Comparison of ENCODE assay signal across 28 mouse cellular contexts in the genomic region with DNA sequence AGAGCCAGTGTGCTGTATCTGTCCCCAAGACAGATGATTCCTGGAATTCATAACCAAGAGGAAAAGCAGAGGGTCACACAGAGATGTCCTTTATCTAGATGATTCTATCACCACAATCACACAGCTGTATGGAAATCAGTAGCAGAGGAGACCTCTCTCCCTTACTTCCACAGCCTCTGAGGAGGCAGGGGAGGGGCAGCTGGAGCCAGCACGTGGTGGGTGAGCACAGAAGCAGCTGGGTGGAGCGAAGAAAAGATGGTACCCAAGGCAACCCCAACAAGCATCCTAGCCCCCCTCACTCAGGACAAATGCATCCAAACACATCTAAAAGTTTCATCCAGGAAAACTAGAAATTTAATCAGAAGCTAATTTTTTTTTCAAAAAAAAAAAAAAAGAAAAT.
DNase-seq lines count a peak whose midpoint lies in the region; ATAC-seq and TF ChIP-seq lines count a peak whose summit lies in the region.
"Had no signal": no experiment of that assay in that cellular context is flagged by ENCODE, and none has a peak within 500 bp of the region (broad histone marks: within the 10 kb centered on the region; RNA-seq: fewer than 3 reads in every experiment).

No protein-coding gene starts in this region.

- no peak for TF ChIP-seq POLR2A in brain, embryonic 14.5 days (IDR thresholded peaks at IDR 0.05; ENCODE audit: borderline replicate concordance, extremely low read depth, insufficient read depth, insufficient read length, poor library complexity, severe bottlenecking)

- H3K27ac ChIP-seq in forebrain, embryonic 14.5 days (ENCODE audit: low read depth, low read length) = no peak overlapping the region
- H3K27ac ChIP-seq in forebrain, embryonic 15.5 days (replicated peaks) = no peak overlapping the region
- no peak overlapping the region for H3K27ac ChIP-seq in midbrain, embryonic 12.5 days (replicated peaks)
- H3K27ac ChIP-seq in midbrain, embryonic 15.5 days = no peak overlapping the region
- H3K27ac ChIP-seq in forebrain, embryonic 16.5 days (ENCODE audit: low read length) = no peak overlapping the region
- H3K27ac ChIP-seq: embryonic facial prominence, embryonic 10.5 days; embryonic facial prominence, embryonic 13.5 days; heart, embryonic 15.5 days; hindbrain, embryonic 12.5 days; intestine, embryonic 15.5 days had no signal

- DNase-seq in forebrain, embryonic 14.5 days (ENCODE audit: low spot score) = no peak
- peak; percentile 39 for DNase-seq in brain, embryonic 14.5 days (ENCODE audit: low read depth)
- no peak for DNase-seq in frontal cortex, postnatal 10 days (ENCODE audit: low spot score in 2 of 2)
- DNase-seq: adrenal gland, adult 2 months; adrenal gland, postnatal 14 days; cerebellum, adult 11-12 months; cerebellum, adult 8-10 months; cerebellum, postnatal 10 days; cerebellum, postnatal 36 days; embryo, embryonic 11 days; gastrocnemius, postnatal 25 days; heart, adult 18-20 months; heart, postnatal 14 days; heart, postnatal 4 days; kidney, adult 11 months had no signal

- no peak overlapping the region for H3K9ac ChIP-seq in forebrain, embryonic 14.5 days (ENCODE audit: low read length)
- H3K9ac ChIP-seq in forebrain, embryonic 15.5 days (replicated peaks) = no peak overlapping the region
- no peak overlapping the region for H3K9ac ChIP-seq in midbrain, embryonic 12.5 days (replicated peaks)
- no peak overlapping the region for H3K9ac ChIP-seq in midbrain, embryonic 15.5 days
- no peak overlapping the region for H3K9ac ChIP-seq in forebrain, embryonic 16.5 days (replicated peaks; ENCODE audit: low read depth, low read length)
- H3K9ac ChIP-seq: embryonic facial prominence, embryonic 13.5 days; heart, embryonic 12.5 days; heart, embryonic 15.5 days; hindbrain, embryonic 12.5 days; intestine, embryonic 15.5 days had no signal

- H3K27me3 ChIP-seq in forebrain, embryonic 14.5 days (replicated peaks; ENCODE audit: control insufficient read depth, insufficient read depth, low read length) = no peaks in the 10 kb centered on the region
- no peaks in the 10 kb centered on the region for H3K27me3 ChIP-seq in forebrain, embryonic 15.5 days
- no peaks in the 10 kb centered on the region for H3K27me3 ChIP-seq in midbrain, embryonic 12.5 days
- H3K27me3 ChIP-seq in midbrain, embryonic 15.5 days (replicated peaks) = no peaks in the 10 kb centered on the region
- no peaks in the 10 kb centered on the region for H3K27me3 ChIP-seq in forebrain, embryonic 16.5 days (replicated peaks; ENCODE audit: control insufficient read depth, insufficient read depth, low read length)
- H3K27me3 ChIP-seq: embryonic facial prominence, embryonic 13.5 days; heart, embryonic 12.5 days; heart, embryonic 15.5 days; hindbrain, embryonic 12.5 days; intestine, embryonic 15.5 days had no signal

- no peak for TF ChIP-seq CTCF in brain, embryonic 14.5 days (IDR thresholded peaks at IDR 0.05; ENCODE audit: borderline replicate concordance, extremely low read depth, insufficient read depth, insufficient read length)

- no peaks in the 10 kb centered on the region for H3K9me3 ChIP-seq in forebrain, embryonic 14.5 days (replicated peaks; ENCODE audit: control insufficient read depth, low read length)
- no peaks in the 10 kb centered on the region for H3K9me3 ChIP-seq in forebrain, embryonic 15.5 days
- no peaks in the 10 kb centered on the region for H3K9me3 ChIP-seq in midbrain, embryonic 12.5 days
- no peaks in the 10 kb centered on the region for H3K9me3 ChIP-seq in midbrain, embryonic 15.5 days
- H3K9me3 ChIP-seq in forebrain, embryonic 16.5 days (ENCODE audit: control insufficient read depth, low read length) = no peaks in the 10 kb centered on the region
- H3K9me3 ChIP-seq: embryonic facial prominence, embryonic 10.5 days; embryonic facial prominence, embryonic 13.5 days; heart, embryonic 12.5 days; heart, embryonic 15.5 days; hindbrain, embryonic 12.5 days; intestine, embryonic 15.5 days had no signal

- no peaks in the 10 kb centered on the region for H3K4me1 ChIP-seq in forebrain, embryonic 14.5 days (ENCODE audit: control insufficient read depth, insufficient read depth, low read length)
- H3K4me1 ChIP-seq in forebrain, embryonic 15.5 days = no peaks in the 10 kb centered on the region
- no peaks in the 10 kb centered on the region for H3K4me1 ChIP-seq in midbrain, embryonic 12.5 days
- H3K4me1 ChIP-seq in midbrain, embryonic 15.5 days = no peaks in the 10 kb centered on the region
- H3K4me1 ChIP-seq in forebrain, embryonic 16.5 days (replicated peaks; ENCODE audit: control insufficient read depth, insufficient read depth, low read length) = no peaks in the 10 kb centered on the region
- H3K4me1 ChIP-seq: embryonic facial prominence, embryonic 10.5 days; embryonic facial prominence, embryonic 13.5 days; heart, embryonic 12.5 days; heart, embryonic 15.5 days; hindbrain, embryonic 12.5 days; intestine, embryonic 15.5 days had no signal

- no peak overlapping the region for H3K4me2 ChIP-seq in forebrain, embryonic 14.5 days (ENCODE audit: low read length)
- no peak overlapping the region for H3K4me2 ChIP-seq in forebrain, embryonic 15.5 days (replicated peaks)
- no peak overlapping the region for H3K4me2 ChIP-seq in midbrain, embryonic 12.5 days (replicated peaks)
- no peak overlapping the region for H3K4me2 ChIP-seq in midbrain, embryonic 15.5 days
- H3K4me2 ChIP-seq in forebrain, embryonic 16.5 days (ENCODE audit: low read length) = no peak overlapping the region
- H3K4me2 ChIP-seq: embryonic facial prominence, embryonic 13.5 days; heart, embryonic 12.5 days; heart, embryonic 15.5 days; hindbrain, embryonic 12.5 days; intestine, embryonic 15.5 days had no signal

- no peak overlapping the region for H3K4me3 ChIP-seq in forebrain, embryonic 14.5 days (ENCODE audit: low read depth, low read length)
- H3K4me3 ChIP-seq in forebrain, embryonic 15.5 days = no peak overlapping the region
- no peak overlapping the region for H3K4me3 ChIP-seq in midbrain, embryonic 12.5 days
- H3K4me3 ChIP-seq in midbrain, embryonic 15.5 days = no peak overlapping the region
- no peak overlapping the region for H3K4me3 ChIP-seq in forebrain, embryonic 16.5 days (replicated peaks; ENCODE audit: low read length)
- H3K4me3 ChIP-seq: embryonic facial prominence, embryonic 10.5 days; embryonic facial prominence, embryonic 13.5 days; erythroblast, embryonic 14.5 days; heart, embryonic 12.5 days; heart, embryonic 15.5 days; hindbrain, embryonic 12.5 days; intestine, embryonic 15.5 days had no signal

- WGBS in forebrain, embryonic 14.5 days = 34% methylated on average over 2 of the region's 2 CpGs
- WGBS in forebrain, embryonic 15.5 days = 51% methylated on average over 2 of the region's 2 CpGs
- WGBS in midbrain, embryonic 12.5 days = 29% methylated on average over 2 of the region's 2 CpGs
- 32% methylated on average over 2 of the region's 2 CpGs for WGBS in midbrain, embryonic 15.5 days
- WGBS in forebrain, embryonic 16.5 days = 41% methylated on average over 2 of the region's 2 CpGs

- no peaks in the 10 kb centered on the region for H3K36me3 ChIP-seq in forebrain, embryonic 14.5 days (ENCODE audit: control insufficient read depth, insufficient read depth, low read length)
- H3K36me3 ChIP-seq in forebrain, embryonic 15.5 days = no peaks in the 10 kb centered on the region
- H3K36me3 ChIP-seq in midbrain, embryonic 12.5 days = no peaks in the 10 kb centered on the region
- H3K36me3 ChIP-seq in midbrain, embryonic 15.5 days (replicated peaks) = no peaks in the 10 kb centered on the region
- no peaks in the 10 kb centered on the region for H3K36me3 ChIP-seq in forebrain, embryonic 16.5 days (ENCODE audit: control insufficient read depth, insufficient read depth)
- H3K36me3 ChIP-seq: heart, embryonic 12.5 days; heart, embryonic 15.5 days; hindbrain, embryonic 12.5 days; intestine, embryonic 15.5 days had no signal

- peak; percentile 32; the same call in 1 of the 2 replicates for ATAC-seq in forebrain, embryonic 14.5 days
- no peak for ATAC-seq in forebrain, embryonic 15.5 days (replicated peaks)
- peak; percentile 68 for ATAC-seq in midbrain, embryonic 12.5 days (ENCODE audit: low FRiP score, low read depth)
- no peak for ATAC-seq in midbrain, embryonic 15.5 days (replicated peaks)
- 0 out of 2 replicates have a peak, but pooled peaks have one; percentile 43 for ATAC-seq in forebrain, embryonic 16.5 days
- ATAC-seq: CD4-positive, CD25-positive, alpha-beta regulatory T cell, adult 4 months; hindbrain, embryonic 16.5 days; intestine, embryonic 15.5 days had no signal

Comparison
In these comparisons a context has a peak if more than half of its experiments do, and no peak if none do; other contexts are left out.
1. ATAC-seq: peak in forebrain, embryonic 14.5 days (single experiment), midbrain, embryonic 12.5 days (single experiment) and forebrain, embryonic 16.5 days (single experiment); none in forebrain, embryonic 15.5 days (single experiment) and midbrain, embryonic 15.5 days (single experiment).